Mouse (Mus musculus) megakaryocyte, embryonic 14.5 days (primary cell): ENCODE measurements around the gene Gng12. TPM values are rescaled to one million over a fixed set of nuclear protein-coding genes. Genes with fewer than 3 reads are reported as not detected.

Source experiments
- H3K27me3 ChIP-seq: replicated peaks from 2 replicates; pipeline ENCODE3; 2012; ENCODE audit warnings: inconsistent platforms
- H3K36me3 ChIP-seq: replicated peaks from 2 replicates; pipeline ENCODE3; 2012; ENCODE audit warnings: low read length, inconsistent platforms, mixed read lengths
- H3K4me1 ChIP-seq: 2 replicates; pipeline ENCODE4 v1.6.1; 2012; ENCODE audit warnings: inconsistent platforms
- H3K4me3 ChIP-seq: replicated peaks from 2 replicates; pipeline ENCODE3; 2012; ENCODE audit warnings: moderate library complexity, mild to moderate bottlenecking, inconsistent platforms
- H3K9me3 ChIP-seq: 2 replicates; pipeline ENCODE4 v1.6.1; 2012; ENCODE audit warnings: inconsistent platforms
- FLI1 ChIP-seq: IDR thresholded peaks from 2 replicates; pipeline ENCODE4 v1.6.1; 2012; ENCODE audit warnings: low read length, inconsistent platforms, mixed read lengths
- GATA1 ChIP-seq: IDR thresholded peaks from 3 replicates; pipeline ENCODE4 v1.6.1; 2012; ENCODE audit warnings: mixed read lengths, low read length, inconsistent platforms, borderline replicate concordance
- polyA plus RNA-seq: library from polyadenylated mRNA; stranded (reverse); fragments of >175 nt; gene quantifications from 2 replicates; pipeline ENCODE4 v1.2.3, GENCODE M21; 2012; ENCODE audit warnings: low replicate concordance; ENCODE audit not compliant: insufficient read depth

Gene Gng12
- polyA plus RNA-seq, 1 experiment: 24.2 TPM

GRCm38 (mm10) chr6:66999800-67000199 lies 103.6 kb downstream of the Gng12 start:
- peaks cover 3% of the 10 kb centered on the region for H3K36me3 ChIP-seq
- TF ChIP-seq GATA1 (no peak), FLI1 (no peak)

GRCm38 (mm10) chr6:67009888-67010287 lies 113.7 kb downstream of the Gng12 start:
- Histone ChIP-seq H3K4me1 (peaks cover 35% of the 10 kb centered on the region), H3K4me3 (no peak overlapping the region), H3K9me3 (no peaks in the 10 kb centered on the region), H3K27me3 (no peaks in the 10 kb centered on the region), H3K36me3 (peaks cover 18% of the 10 kb centered on the region)
- TF ChIP-seq GATA1 (no peak), FLI1 (no peak)

More at GRCm38 (mm10) chr6:66999800-67000199, 103.6 kb downstream of the Gng12 start:
- Histone ChIP-seq H3K9me3 (no peaks in the 10 kb centered on the region), H3K4me1 (peaks cover 52% of the 10 kb centered on the region), H3K27me3 (no peaks in the 10 kb centered on the region), H3K4me3 (no peak overlapping the region)

DNA sequence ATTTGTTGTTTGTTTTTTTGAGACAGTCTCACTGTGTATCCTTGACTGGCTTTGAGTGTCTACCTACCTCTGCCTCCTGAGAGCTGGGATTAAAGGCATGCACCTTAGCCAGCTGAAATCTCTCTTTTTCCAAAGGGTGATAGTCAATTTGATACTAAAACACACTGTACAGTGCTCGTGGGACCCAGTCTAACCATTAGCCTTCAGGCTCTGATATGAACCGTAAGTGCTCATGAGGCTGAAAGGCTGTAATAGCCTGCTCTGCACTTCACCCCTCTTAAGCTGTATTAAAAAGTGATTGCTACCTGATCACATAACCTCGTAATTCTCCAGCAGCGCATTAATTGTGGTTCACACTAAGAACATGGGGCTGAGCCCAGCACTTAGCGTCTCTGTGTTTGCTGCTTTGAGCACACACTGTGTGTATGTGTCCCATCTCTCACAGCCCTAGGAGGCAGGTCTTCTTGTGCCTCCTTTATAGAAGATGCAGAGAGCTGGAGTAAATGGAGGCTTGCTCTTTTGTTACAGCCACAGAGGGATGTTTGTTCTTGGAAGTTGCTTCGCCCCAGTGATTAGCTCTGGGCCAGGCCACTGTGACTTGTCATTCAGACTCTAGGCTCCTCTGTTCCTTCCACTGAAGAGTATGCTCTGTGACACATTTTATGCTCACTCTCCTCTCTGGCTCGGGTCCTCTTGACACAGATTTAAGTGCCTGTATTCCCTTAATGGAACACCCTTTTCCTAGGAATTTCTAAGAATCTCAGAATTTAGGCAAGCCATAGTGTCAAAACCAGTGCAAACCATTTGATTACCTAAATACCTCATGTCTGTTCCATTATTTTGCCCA lies 114.4 kb downstream of the Gng12 start:
- peaks cover 24% of the 10 kb centered on the region for H3K36me3 ChIP-seq
- peaks cover 40% of the 10 kb centered on the region for H3K4me1 ChIP-seq
- no peaks in the 10 kb centered on the region for H3K9me3 ChIP-seq
- no peak for TF ChIP-seq FLI1
- TF ChIP-seq GATA1: no peak
- H3K4me3 ChIP-seq: no peak overlapping the region
- no peaks in the 10 kb centered on the region for H3K27me3 ChIP-seq

- Histone ChIP-seq H3K27me3 (no peaks in the 10 kb centered on the region), H3K9me3 (no peaks in the 10 kb centered on the region), H3K4me3 (no peak overlapping the region), H3K4me1 (peaks cover 45% of the 10 kb centered on the region), H3K36me3 (peaks cover 30% of the 10 kb centered on the region)
- TF ChIP-seq FLI1 (no peak), GATA1 (no peak)
Measured at GRCm38 (mm10) chr6:67011217-67011518, 115.0 kb downstream of the Gng12 start.

- Histone ChIP-seq H3K4me3 (no peak overlapping the region), H3K9me3 (no peaks in the 10 kb centered on the region), H3K36me3 (peaks cover 52% of the 10 kb centered on the region), H3K27me3 (no peaks in the 10 kb centered on the region), H3K4me1 (peaks cover 52% of the 10 kb centered on the region)
- TF ChIP-seq GATA1 (no peak), FLI1 (no peak)
Measured at GRCm38 (mm10) chr6:67013293-67013948, 117.2 kb downstream of the Gng12 start.

- Histone ChIP-seq H3K36me3 (peaks cover 56% of the 10 kb centered on the region), H3K4me3 (no peak overlapping the region), H3K27me3 (no peaks in the 10 kb centered on the region), H3K9me3 (no peaks in the 10 kb centered on the region), H3K4me1 (peaks cover 56% of the 10 kb centered on the region)
- no peak for TF ChIP-seq FLI1
- no peak for TF ChIP-seq GATA1
Measured at GRCm38 (mm10) chr6:67013949-67014678, 117.9 kb downstream of the Gng12 start.

DNA sequence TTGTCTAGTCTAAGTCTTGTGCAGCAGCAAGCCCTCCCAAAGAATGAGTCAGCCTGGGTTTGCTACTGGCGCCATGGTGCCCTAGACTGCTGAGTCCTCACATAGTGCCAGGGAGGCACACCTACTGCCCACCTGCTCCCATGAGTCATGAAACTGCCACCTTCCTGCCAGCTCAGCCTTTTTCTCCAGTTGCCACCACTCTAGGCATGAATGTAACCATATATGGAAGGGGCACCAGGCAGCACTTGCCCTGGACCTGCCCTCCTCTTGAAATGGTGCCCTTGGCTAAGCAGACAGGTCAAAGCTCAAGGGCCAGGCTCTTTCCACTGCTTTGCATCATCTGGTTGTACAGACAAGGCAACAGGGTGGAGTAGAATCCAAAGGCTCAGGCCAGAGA lies 118.5 kb downstream of the Gng12 start:
- Histone ChIP-seq H3K4me1 (peaks cover 55% of the 10 kb centered on the region), H3K36me3 (peaks cover 59% of the 10 kb centered on the region), H3K27me3 (no peaks in the 10 kb centered on the region), H3K9me3 (no peaks in the 10 kb centered on the region), H3K4me3 (no peak overlapping the region)
- TF ChIP-seq FLI1: no peak
- TF ChIP-seq GATA1: no peak

GRCm38 (mm10) chr6:67015739-67016519 lies 119.7 kb downstream of the Gng12 start:
- Histone ChIP-seq H3K9me3 (no peaks in the 10 kb centered on the region), H3K4me3 (no peak overlapping the region), H3K36me3 (peaks cover 69% of the 10 kb centered on the region), H3K4me1 (peaks cover 44% of the 10 kb centered on the region), H3K27me3 (no peaks in the 10 kb centered on the region)
- TF ChIP-seq GATA1 (no peak), FLI1 (no peak)

- peaks cover 75% of the 10 kb centered on the region for H3K36me3 ChIP-seq
- no peaks in the 10 kb centered on the region for H3K9me3 ChIP-seq
- H3K4me3 ChIP-seq: no peak overlapping the region
- H3K27me3 ChIP-seq: no peaks in the 10 kb centered on the region
- H3K4me1 ChIP-seq: peaks cover 43% of the 10 kb centered on the region
- TF ChIP-seq FLI1 (no peak), GATA1 (no peak)
Measured at GRCm38 (mm10) chr6:67016520-67017111, 120.4 kb downstream of the Gng12 start.
